Mouse (Mus musculus) large intestine, adult 2 months (tissue): ENCODE measurements around the gene Zfp385b. TPM values are rescaled to one million over a fixed set of nuclear protein-coding genes. Genes with fewer than 3 reads are reported as not detected.
"Not testable (repeated sequence)": the region's sequence is repeated elsewhere in the genome, so short reads cannot be mapped to it uniquely, and the experiment has no call there.

Source experiments
- DNase-seq: peaks from one replicate; pipeline ENCODE4 v3.0.0-alpha.2; 2012; ENCODE audit warnings: low read depth, low spot score
- WGBS: fragments of 180-500 bp; shearing (Covaris S2); methylation state at CpG from one replicate; pipeline ENCODE4 v1.1.7; 2018; 5-methylcytosine and 5-hydroxymethylcytosine counted together
- polyA plus RNA-seq: library from polyadenylated mRNA; depleted of rRNA; stranded (reverse); fragments of >200 nt; gene quantifications from 2 replicates; pipeline ENCODE4 v1.2.3, GENCODE M21; 2012

The Zfp385b gene
- polyA plus RNA-seq, 1 experiment: 3.1 TPM

DNA sequence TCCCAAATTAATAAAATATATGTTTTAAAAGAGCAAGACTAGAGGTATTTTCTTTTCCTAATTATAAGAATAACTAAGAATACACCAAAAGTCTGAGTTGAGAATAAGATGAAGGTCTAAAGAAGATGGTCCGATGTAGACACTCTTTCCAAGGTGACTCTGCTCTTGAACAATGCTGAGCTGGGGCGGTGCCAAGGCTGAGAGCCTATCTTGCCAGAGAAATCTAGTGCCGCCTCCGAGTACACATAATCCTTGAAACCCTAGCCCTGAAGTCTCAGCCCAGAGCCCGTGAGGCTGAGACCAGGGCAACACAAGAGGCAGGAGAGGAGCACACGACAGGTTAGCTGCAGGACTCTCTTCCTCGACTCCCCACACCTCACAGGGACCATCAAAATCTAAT is 323.4 kb downstream of the Zfp385b start:
- DNase-seq: no peak
- WGBS: 83% methylated on average over 7 of the region's 7 CpGs

DNA sequence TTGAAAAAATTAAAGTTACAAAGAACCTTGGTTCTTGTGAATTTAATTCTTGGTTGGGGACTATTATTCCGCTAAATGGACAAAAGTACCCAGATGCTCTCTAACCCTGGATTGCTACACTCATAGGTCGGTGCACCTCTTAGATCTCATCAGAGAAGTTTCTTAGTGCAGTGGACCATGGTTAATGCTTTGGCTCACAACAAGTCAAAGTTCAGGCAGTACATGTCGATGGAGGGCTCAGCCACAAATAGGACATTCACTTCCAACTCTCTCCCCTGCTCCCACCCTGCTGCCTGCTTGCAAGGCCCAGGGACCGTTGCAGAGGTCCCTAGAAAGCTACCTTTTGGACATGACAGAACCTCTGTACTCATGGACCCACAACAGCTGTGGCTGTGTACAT is 324.1 kb downstream of the Zfp385b start:
- no peak for DNase-seq
- WGBS: 93% methylated on average over 4 of the region's 4 CpGs

DNA sequence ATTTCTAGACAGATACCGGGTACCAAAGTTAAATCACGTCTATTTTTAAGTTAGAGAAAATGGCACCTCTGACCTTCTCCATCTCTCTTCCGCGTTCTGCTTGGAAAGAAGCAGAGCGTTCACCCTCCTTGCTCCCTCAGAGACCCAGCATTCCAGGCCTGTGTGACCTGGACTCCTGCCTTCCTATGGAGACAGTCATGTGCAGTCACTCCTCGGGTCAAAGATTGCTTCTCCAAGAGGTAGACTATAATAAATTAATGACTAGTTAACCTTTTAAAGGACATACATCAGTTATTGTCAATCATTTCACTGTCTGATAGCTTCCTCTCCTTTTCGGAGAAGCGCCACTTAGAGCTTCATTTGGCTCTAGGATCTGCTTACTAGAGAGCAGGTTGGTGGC is 325.7 kb downstream of the Zfp385b start:
- no peak for DNase-seq
- 88% methylated on average over 8 of the region's 8 CpGs for WGBS

DNA sequence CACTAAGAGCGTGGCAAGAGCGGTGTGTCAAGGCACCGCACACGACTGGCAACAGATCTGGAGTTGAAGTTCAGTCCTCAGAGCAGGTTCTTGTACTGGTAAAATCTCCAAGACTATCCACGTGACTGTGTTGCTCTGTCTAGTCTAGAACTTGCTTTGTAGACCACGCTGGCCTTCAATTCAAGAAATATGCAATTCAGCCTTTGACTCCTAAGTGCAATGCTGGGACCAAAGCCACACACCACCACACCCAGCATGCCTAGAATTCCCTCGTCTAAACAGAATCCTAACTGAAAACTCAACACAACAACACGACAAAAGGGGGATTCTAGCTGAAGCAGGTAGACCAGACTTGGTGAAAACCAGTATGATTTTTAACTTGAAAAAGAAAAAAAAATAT is 332.3 kb downstream of the Zfp385b start:
- 85% methylated on average over 8 of the region's 8 CpGs for WGBS
- DNase-seq: no peak

DNA sequence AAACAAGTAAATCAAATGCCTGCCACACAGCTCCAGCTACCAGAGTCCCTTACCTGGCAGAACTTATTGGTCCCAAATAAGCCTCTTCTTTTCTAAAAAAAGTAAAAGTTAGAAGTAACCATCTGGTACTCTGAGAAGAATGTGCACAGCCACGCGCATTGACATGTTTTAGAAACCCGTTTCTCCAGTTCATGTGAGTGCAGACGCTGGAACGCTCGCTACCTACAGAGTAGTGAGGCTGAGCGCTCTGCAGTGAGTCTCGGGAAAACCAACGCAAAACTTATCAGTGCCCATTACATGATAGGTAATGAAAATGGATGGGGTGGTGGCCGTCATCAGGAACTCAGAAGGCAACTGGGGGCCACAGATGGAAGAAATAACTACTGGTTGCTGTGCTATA is 338.2 kb downstream of the Zfp385b start:
- 84% methylated on average over 10 of the region's 10 CpGs for WGBS
- DNase-seq: no peak

DNA sequence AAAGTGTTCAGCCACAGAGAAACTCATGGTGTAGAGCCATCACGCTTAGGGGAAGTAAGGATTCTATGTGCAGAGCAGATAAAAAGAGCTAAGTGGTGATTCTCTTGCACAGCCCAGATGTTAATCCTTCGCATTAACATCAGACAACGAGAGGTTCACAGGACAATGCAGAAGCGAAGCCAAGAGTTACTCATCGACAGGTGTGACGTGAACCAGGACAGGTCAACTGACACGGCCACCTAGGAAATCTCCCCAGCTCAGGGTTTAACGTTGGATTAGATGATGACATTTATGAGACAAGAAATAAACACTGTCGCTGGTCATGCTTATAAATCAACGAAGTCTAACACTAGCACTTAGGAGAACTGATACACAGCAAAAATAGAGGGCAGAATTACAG is 341.9 kb downstream of the Zfp385b start:
- WGBS: 42% methylated on average over 10 of the region's 10 CpGs

DNA sequence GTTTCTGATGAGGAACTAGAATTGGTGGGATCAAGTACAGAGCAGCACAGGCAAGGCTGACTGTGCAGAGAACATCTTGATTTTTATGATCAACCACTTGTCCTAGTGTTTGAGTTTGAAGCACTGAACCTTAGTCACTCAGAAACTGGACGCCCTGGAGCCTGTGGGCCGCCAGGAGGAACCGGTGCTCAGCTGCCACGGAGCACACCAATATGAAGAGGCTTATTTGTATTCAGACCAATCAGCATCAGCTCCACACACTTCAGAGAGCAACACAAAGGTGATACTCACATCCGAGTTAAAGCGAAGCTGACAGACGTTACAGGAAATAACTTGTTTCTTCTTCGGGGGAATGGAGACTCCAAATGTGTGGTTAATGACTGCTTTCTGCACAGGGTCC is 343.0 kb downstream of the Zfp385b start:
- 74% methylated on average over 8 of the region's 8 CpGs for WGBS
- no peak for DNase-seq

More for the DNA sequence above, 341.9 kb downstream of the Zfp385b start:
- no peak for DNase-seq

DNA sequence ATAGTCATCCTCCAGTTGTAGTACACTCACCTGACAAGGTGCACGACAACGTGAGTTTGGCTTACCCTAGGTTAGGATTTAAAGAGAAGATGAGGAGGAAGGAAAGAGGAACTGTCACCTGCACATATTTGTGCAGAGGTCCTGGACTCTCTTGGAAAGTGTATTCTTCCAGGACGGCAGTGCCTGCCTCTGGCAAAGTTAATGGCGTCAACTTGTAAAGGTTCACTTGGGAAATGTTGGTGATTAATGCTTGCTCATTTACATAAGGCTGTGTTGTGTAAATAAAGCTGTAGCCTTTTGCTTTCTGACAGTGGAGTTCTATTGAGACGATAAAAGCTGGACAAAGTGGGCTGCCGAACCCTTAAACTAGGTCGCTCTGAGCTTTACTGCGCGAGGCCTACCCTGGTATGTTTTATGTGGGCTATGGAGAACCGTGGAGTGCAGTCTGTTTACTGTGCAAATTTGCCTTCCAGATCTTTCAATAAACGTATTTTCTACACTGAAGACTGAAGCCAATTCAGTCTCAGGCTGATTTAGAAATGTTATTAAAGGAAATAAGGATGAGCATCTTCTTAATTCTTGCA is 347.1 kb downstream of the Zfp385b start:
- 52% methylated on average over 11 of the region's 11 CpGs for WGBS

DNA sequence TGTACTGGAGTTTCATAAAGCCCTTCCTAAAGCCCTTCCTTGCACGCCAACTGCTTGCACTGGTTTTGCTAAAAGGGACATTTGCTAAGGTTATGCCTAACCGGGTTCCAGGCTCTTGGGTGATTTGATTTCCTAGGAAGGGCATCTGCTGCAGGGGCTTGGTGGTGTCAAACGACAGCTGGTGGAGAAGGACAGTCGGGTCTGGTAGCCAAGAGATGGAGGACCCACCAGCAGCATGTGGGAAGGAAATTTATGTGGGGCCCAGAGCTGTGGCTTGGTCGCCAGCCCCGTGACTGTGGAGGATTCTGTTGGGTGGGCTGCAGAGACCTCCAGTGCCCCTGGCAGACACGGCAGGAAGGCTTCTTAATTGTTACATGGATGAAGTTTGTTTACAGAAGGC is 348.7 kb downstream of the Zfp385b start:
- no peak for DNase-seq
- 68% methylated on average over 7 of the region's 7 CpGs for WGBS

More for the DNA sequence above, 347.1 kb downstream of the Zfp385b start:
- no peak for DNase-seq

DNA sequence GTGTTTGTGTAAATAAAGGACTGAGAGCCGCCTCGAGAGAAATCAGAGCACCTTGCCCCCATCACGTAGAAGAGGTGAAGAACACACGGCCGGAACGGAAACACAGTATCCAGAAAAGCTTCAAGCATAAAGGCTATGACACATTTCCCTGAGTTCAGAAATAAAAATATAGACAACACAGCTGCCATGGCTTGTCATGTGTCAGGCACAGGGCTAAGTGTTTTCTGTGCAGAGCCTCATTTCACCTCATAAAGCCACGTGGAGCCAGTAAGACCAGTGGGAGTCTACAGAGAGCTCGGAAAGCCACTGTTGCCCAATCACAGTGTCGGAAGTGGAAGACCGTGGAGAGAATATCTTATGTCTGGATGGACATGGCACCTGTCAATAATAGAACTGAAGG is 358.0 kb downstream of the Zfp385b start:
- WGBS: 77% methylated on average over 10 of the region's 10 CpGs
- no peak for DNase-seq

DNA sequence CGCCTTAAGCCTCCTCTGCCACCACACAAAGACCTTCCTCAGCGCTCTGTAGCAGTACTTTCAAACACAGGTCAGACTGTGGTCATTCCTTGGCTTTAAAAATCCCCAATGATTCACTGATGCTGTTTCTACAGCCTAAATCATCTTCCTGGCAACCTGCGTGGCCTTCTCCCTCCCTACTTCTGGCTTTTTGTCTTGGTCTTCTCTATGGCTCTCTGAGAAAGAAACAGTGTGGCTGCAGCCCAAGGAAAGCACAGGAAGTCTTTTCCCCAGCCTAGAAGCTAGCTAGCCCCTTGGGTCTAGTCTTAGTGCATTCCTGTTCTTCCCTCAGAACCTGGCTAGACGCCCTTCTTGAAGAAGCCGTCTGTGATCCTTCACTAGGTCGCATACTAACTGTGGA is 359.4 kb downstream of the Zfp385b start:
- 86% methylated on average over 6 of the region's 6 CpGs for WGBS
- DNase-seq: no peak

DNA sequence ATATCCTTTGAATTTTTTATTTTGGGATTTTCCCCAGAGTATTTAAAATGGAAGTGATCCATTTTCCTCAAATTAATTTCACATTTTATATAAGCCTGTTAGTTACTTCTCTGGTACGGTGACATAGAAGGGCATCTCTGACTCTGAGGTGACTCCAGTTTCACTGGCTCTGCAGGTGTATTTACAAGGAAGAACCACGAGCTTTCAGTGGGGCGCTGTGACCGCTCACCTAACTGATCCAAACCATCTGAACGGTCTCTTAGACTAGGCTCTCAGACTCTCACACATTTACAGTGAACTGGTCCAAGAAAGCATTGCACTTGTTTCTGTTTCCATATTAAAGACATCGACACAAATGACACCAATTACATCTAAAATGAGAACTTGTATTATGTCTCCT is 361.0 kb downstream of the Zfp385b start:
- no peak for DNase-seq
- 83% methylated on average over 6 of the region's 6 CpGs for WGBS

DNA sequence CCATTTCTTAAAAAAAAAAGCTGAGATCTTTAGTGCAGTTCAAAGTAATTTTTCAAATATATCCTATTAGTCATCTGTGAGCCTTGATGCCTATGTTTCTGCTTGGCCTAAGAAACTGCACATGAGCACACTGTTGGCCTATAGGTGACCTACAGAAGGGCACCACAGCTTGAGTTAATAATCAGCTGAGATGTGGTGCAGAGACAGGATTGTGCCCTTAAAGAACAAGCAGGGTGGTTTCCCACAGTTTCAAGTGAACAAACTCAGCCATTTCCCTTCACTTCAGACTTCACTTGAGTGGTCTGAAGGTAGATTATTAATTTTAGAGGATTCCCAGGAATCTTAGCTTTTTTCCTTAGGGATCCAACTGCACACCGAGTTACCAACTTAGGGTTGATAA is 362.3 kb downstream of the Zfp385b start:
- DNase-seq: no peak
- 29% methylated on average over 1 of the region's 1 CpGs for WGBS

DNA sequence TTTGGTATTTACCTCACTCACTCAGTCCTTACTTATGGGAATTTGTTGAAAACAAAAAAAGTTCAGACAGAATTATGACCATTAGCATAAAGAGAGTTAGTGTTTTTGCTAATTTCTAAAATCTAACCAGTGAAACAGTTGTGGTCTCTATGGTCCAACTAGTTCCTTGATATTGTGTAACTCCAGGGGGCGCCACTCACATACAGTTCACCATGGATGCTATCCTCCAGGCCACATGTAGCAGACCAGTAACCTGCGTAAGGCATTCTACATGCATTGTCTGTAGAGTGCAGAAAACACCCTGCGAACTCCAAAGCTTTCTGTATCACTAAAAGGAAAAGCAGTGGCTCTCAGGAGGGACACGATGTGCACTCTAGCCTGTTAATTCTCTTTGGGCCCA is 362.8 kb downstream of the Zfp385b start:
- peak; percentile 19 for DNase-seq

DNA sequence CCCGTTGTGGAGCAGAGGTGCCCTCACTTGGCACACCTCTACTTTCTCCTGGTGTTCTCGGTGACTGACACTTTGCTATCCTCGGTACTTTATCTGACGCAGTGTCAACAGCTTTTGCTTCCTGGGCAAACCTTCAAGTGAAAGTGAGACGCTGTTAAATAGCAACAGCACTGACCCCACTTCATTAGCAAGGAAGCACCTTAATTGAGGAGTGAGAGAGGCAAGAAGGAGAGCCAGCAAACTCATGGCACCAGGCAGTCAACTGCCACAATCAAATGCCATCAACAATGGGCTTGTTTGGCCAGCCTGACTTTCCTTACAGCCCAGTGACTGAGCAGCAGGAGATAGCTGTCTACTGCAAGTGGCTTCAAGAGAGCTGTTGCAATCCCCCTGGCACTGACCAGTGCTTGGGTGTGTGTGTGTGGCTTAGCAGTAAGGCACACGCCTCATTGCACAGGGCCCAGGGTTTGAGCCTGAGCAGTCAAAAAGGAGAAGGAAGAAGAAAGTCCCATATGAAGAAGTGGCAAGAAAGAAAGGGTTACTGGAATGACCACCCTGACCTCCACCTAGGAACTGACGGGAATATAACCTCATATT is 365.0 kb downstream of the Zfp385b start:
- 53% methylated on average over 7 of the region's 7 CpGs for WGBS
- no peak for DNase-seq

More for the DNA sequence above, 362.8 kb downstream of the Zfp385b start:
- WGBS: 41% methylated on average over 4 of the region's 4 CpGs

DNA sequence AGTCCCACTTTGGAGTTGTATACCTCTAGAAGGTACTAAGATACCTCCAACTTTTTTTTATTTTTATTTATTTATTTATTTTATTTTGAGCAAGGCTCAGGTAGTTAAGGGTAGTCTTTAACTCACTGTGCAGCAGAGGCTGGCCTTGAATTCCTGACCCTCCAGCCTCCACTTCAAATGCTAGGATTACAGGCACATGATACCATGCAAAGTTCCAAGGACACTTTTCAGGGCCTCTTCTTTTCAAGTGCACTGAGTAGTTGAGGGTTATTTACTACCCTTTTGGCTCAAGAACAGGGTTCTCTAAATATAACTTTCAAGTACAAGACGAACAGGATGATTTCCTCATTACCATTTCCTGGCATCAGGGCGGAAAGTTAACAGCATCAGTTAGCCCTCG is 365.7 kb downstream of the Zfp385b start:
- DNase-seq: no peak
- 26% methylated on average over 3 of the region's 3 CpGs for WGBS

DNA sequence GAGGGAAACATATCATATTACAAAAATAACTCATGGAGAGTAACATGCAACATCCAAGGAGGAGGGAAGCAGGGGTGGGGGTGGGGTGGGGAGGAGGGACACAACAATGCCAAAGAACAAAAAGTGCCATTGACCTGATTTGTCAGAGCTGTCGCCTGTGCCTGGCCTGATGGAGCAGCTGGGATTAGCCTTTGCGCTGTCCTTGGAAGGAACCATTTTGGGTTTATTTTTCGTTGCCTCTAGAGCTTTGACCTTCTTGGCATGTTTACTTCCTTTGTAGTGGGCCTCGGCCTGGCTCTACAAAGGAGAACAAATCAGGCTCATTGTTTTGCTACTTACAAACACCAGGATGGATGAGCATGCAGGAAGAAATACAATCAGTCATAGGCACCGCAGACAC is 369.4 kb downstream of the Zfp385b start:
- WGBS: 73% methylated on average over 5 of the region's 5 CpGs
- not testable (repeated sequence) for DNase-seq

DNA sequence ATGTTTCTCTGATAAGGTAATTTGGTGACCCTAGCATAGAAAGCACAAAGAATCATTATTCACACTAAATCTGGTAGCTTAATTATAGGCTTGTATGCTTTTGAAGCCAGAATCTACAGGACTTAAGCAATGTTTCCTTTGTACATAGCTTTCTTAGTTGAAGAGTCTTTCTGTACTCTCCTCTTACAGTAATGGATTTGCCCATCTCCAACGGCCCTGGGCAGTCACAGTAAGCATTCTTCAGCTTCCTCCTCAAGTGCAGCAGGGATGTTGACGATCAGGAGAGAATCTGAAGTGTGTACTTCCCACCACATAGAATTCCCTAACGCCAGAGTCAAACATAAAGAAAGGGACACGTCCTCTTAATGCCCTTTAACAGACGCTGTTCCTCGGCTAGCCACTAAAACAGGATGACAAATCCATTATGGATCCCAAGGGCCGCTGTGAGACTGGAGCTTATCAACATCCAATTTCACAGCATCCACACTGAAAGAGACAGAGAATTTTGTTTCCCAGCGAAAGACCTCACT is 370.4 kb downstream of the Zfp385b start:
- no peak for DNase-seq

DNA sequence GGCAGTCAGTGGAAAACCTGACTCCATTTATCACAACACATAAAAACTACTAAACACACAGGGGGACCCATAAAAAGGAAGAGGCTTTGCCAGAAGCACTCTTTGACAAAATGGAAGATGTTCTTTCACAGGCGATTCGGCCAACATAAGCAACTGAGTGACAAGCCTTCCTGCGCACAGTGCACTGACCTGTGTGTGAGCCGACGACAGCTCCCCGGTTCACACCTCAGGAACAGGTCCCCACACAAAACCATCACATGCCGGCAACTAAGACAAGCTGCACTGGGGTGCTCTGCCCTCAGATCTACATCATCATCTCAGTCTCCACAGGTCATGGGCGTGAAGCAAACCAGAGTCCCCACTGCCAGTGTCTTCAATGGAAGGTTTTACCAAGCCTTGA is 375.2 kb downstream of the Zfp385b start:
- no peak for DNase-seq
- 80% methylated on average over 8 of the region's 8 CpGs for WGBS

More for the DNA sequence above, 370.4 kb downstream of the Zfp385b start:
- 41% methylated on average over 8 of the region's 8 CpGs for WGBS

DNA sequence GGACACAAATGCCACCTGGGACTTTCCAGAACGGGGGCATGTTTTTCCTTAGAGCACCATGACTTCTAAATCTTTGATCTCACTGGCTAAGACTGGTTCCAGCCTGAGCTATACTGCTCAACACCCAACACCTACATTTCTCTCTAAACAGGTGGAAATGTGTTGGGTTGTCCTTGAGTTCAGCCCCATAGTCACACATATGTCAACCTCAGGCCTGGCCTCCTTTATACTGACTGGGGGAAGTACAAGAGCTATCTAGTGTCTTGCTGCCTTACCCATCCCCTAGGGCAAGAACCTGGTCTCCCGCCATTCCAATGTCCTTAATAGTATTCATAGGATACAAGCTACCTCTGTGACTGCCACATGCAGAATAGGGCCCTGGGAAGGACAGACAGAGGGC is 378.8 kb downstream of the Zfp385b start:
- no peak for DNase-seq
- WGBS: 83% methylated on average over 2 of the region's 2 CpGs

DNA sequence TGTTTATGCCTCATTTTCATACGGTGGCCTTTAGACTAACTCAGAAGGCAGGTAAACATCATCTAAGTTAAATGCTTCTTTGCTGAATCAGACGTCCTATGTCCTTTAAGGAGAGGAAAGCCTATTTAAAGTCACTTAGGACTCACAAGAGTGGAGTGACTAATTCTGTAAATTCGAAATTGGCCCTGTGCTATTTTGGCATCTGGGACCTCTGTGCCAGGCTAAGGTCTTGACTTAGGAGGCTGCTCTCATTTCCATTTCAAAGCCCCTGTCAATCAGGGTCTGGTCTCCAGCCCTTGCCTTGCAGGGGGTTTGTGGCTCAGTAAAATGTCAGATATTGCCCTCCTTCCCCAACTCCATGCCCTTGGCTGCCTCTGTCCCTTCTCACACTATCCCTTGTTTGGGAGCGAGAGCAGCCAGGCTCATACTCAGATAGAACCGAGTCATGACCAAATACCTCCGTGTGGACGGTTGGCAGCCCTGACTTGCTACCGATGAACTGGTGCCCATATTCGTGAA is 383.1 kb downstream of the Zfp385b start:
- 80% methylated on average over 9 of the region's 9 CpGs for WGBS
- DNase-seq: no peak
